Mouse (Mus musculus) midbrain, embryonic 14.5 days (tissue): Measurements from ENCODE around the gene Mad2l1bp. TPM values are rescaled to one million over a fixed set of nuclear protein-coding genes. Genes with fewer than 3 reads are reported as not detected.

Experiments
- ATAC-seq: fragments of 200-750 bp; cut with Nextera tagmentation; 2 replicates; pipeline ENCODE4 v1.8.0; 2017; ENCODE audit warnings: moderate number of reproducible peaks, moderate library complexity; ENCODE audit not compliant: low FRiP score, low TSS enrichment
- DNase-seq: peaks from one replicate; pipeline ENCODE4 v3.0.0-alpha.2; 2015
- H3K27ac ChIP-seq: fragments of 300-500 bp; sonication (generic); replicated peaks from 2 replicates; pipeline ENCODE4 v1.5.1; 2014; ENCODE audit warnings: mild to moderate bottlenecking, low read depth, low read length, moderate library complexity
- H3K27me3 ChIP-seq: fragments of 300-500 bp; sonication (generic); 2 replicates; pipeline ENCODE4 v1.6.1; 2014; ENCODE audit warnings: low read length, control low read depth, mixed read lengths; ENCODE audit not compliant: control insufficient read depth, insufficient read depth
- H3K36me3 ChIP-seq: fragments of 300-500 bp; sonication (generic); 2 replicates; pipeline ENCODE4 v1.6.1; 2014; ENCODE audit warnings: low read length, control low read depth; ENCODE audit not compliant: control insufficient read depth, insufficient read depth
- H3K4me1 ChIP-seq: fragments of 300-500 bp; sonication (generic); 2 replicates; pipeline ENCODE4 v1.6.1; 2014; ENCODE audit warnings: mild to moderate bottlenecking, antibody characterized with exemption, low read length, control low read depth; ENCODE audit not compliant: control insufficient read depth, insufficient read depth
- H3K4me2 ChIP-seq: fragments of 300-500 bp; sonication (generic); 2 replicates; pipeline ENCODE4 v1.6.1; 2014; ENCODE audit warnings: mild to moderate bottlenecking, low read length, moderate library complexity
- H3K4me3 ChIP-seq: fragments of 300-500 bp; sonication (generic); replicated peaks from 2 replicates; pipeline ENCODE4 v1.5.1; 2014; ENCODE audit warnings: low read depth, low read length
- H3K9ac ChIP-seq: fragments of 300-500 bp; sonication (generic); replicated peaks from 2 replicates; pipeline ENCODE4 v1.6.1; 2014; ENCODE audit warnings: mild to moderate bottlenecking, low read length, moderate library complexity
- H3K9me3 ChIP-seq: fragments of 300-500 bp; sonication (generic); 2 replicates; pipeline ENCODE4 v1.6.1; 2016; ENCODE audit warnings: low read length, control low read depth, mixed read lengths; ENCODE audit not compliant: control insufficient read depth
- WGBS: fragments of 180-500 bp; shearing (Covaris S2); extraction: QIAGEN DNeasy Blood & Tissue Kit; methylation state at CpG from one replicate; pipeline ENCODE4 v1.1.7; 2014; 5-methylcytosine and 5-hydroxymethylcytosine counted together
- polyA plus RNA-seq: library from polyadenylated mRNA; unstranded; fragments of >200 nt; fragmentation: Nextera tagmentation; extraction: Ambion mirVana; gene quantifications from 2 replicates; pipeline ENCODE4 v1.2.1, GENCODE M21; 2014

The Mad2l1bp gene
- polyA plus RNA-seq, 1 experiment from 2014 or later, result 22.4 TPM

- Histone ChIP-seq H3K4me1 (0 out of 2 replicates have a peak, but pooled peaks cover 3% of the 10 kb centered on the region), H3K4me2 (no peak overlapping the region), H3K27ac (no peak overlapping the region), H3K9me3 (no peaks in the 10 kb centered on the region), H3K4me3 (no peak overlapping the region), H3K36me3 (peaks cover 73% of the 10 kb centered on the region), H3K9ac (no peak overlapping the region), H3K27me3 (no peaks in the 10 kb centered on the region)
- DNase-seq, result no peak
- no peak for ATAC-seq
- WGBS, result 98% methylated on average over 4 of the region's 4 CpGs
These were observed 30.1 kb downstream of the Mad2l1bp start for GRCm38 (mm10) chr17:46123285-46123684.

DNA sequence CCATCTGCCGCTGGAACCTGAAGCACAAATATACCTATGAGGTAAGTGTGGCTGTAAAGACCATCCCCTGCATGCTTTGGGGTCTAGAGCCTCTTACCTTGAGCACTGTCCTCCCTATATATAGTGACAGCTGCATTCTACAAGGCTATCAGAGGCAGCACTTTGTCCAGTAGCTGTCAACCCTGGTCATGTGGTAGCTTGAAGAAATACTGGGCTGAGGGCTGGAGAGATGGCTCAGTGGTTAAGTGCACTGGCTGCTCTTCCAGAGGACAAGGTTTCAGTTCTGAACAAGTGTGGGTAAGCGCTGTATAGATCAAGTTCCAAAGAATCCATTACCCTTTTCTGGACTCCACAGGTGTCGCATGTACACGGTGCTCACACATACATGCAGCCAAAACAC, 30.6 kb downstream of the Mad2l1bp start:
- H3K27ac ChIP-seq, result no peak overlapping the region
- DNase-seq (no peak), ATAC-seq (no peak)
- WGBS, result over 99% methylated on average over 4 of the region's 4 CpGs
- H3K9me3 ChIP-seq, result no peaks in the 10 kb centered on the region
- H3K27me3 ChIP-seq, result no peaks in the 10 kb centered on the region
- no peak overlapping the region for H3K4me3 ChIP-seq
- 0 out of 2 replicates have a peak, but pooled peaks cover 3% of the 10 kb centered on the region for H3K4me1 ChIP-seq
- no peak overlapping the region for H3K9ac ChIP-seq
- H3K36me3 ChIP-seq, result peaks cover 73% of the 10 kb centered on the region
- no peak overlapping the region for H3K4me2 ChIP-seq

DNA sequence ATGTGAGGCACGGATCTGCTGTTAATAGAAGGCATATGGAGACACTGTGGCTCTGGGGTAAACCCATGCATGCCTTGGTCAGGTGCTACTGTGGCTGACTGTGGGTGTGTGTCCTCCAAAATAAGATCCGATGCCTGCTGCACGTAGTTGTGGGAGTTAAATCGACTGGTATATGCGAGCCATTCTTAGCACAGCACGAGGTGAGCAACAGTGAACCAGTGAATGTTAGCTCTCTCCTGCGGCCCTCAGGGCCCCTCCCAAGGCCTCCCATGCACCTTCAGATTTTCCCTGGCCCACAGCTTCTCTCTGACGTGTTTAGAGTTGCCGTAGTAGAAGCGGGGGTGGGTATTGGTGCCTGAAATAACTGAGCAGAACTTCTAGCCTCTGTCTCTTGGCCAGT, 33.7 kb downstream of the Mad2l1bp start:
- H3K9ac ChIP-seq, result no peak overlapping the region
- no peak for DNase-seq
- H3K27me3 ChIP-seq, result no peaks in the 10 kb centered on the region
- 88% methylated on average over 10 of the region's 10 CpGs for WGBS
- H3K9me3 ChIP-seq, result no peaks in the 10 kb centered on the region
- no peak overlapping the region for H3K27ac ChIP-seq
- peaks cover 44% of the 10 kb centered on the region for H3K36me3 ChIP-seq
- no peak overlapping the region for H3K4me3 ChIP-seq
- no peak overlapping the region for H3K4me2 ChIP-seq
- 0 out of 2 replicates have a peak, but pooled peaks cover 3% of the 10 kb centered on the region for H3K4me1 ChIP-seq
- no peak for ATAC-seq

GRCm38 (mm10) chr17:46118423-46118850, 34.9 kb downstream of the Mad2l1bp start:
- 61% methylated on average over 4 of the region's 4 CpGs for WGBS
- H3K9ac ChIP-seq, result no peak overlapping the region
- no peak for ATAC-seq
- peaks cover 32% of the 10 kb centered on the region for H3K36me3 ChIP-seq
- H3K27ac ChIP-seq, result no peak overlapping the region
- 0 out of 2 replicates have a peak, but pooled peaks cover 3% of the 10 kb centered on the region for H3K4me1 ChIP-seq
- no peaks in the 10 kb centered on the region for H3K27me3 ChIP-seq
- no peak overlapping the region for H3K4me2 ChIP-seq
- DNase-seq, result peak; percentile 32
- H3K9me3 ChIP-seq, result no peaks in the 10 kb centered on the region
- no peak overlapping the region for H3K4me3 ChIP-seq

- Histone ChIP-seq H3K27ac (no peak overlapping the region), H3K9ac (no peak overlapping the region), H3K4me3 (no peak overlapping the region), H3K4me2 (no peak overlapping the region), H3K9me3 (no peaks in the 10 kb centered on the region), H3K27me3 (no peaks in the 10 kb centered on the region), H3K4me1 (0 out of 2 replicates have a peak, but pooled peaks cover 3% of the 10 kb centered on the region), H3K36me3 (peaks cover 26% of the 10 kb centered on the region)
- DNase-seq (no peak), ATAC-seq (no peak)
- 90% methylated on average over 13 of the region's 13 CpGs for WGBS
These were observed 35.5 kb downstream of the Mad2l1bp start for GRCm38 (mm10) chr17:46117623-46118422.

- no peak overlapping the region for H3K9ac ChIP-seq
- H3K27ac ChIP-seq, result no peak overlapping the region
- no peaks in the 10 kb centered on the region for H3K9me3 ChIP-seq
- no peaks in the 10 kb centered on the region for H3K27me3 ChIP-seq
- no peak for DNase-seq
- no peak overlapping the region for H3K4me3 ChIP-seq
- H3K4me2 ChIP-seq, result no peak overlapping the region
- WGBS, result 90% methylated on average over 3 of the region's 3 CpGs
- H3K36me3 ChIP-seq, result peaks cover 16% of the 10 kb centered on the region
- 0 out of 2 replicates have a peak, but pooled peaks cover 3% of the 10 kb centered on the region for H3K4me1 ChIP-seq
- no peak for ATAC-seq
These were observed 36.5 kb downstream of the Mad2l1bp start for GRCm38 (mm10) chr17:46116881-46117280.

- Histone ChIP-seq H3K36me3 (peaks cover 13% of the 10 kb centered on the region), H3K9me3 (no peaks in the 10 kb centered on the region), H3K4me3 (no peak overlapping the region), H3K9ac (no peak overlapping the region), H3K4me2 (no peak overlapping the region), H3K4me1 (peaks cover 8% of the 10 kb centered on the region), H3K27ac (no peak overlapping the region), H3K27me3 (no peaks in the 10 kb centered on the region)
- no peak for ATAC-seq
- no peak for DNase-seq
- WGBS, result 93% methylated on average over 11 of the region's 11 CpGs
These were observed 37.2 kb downstream of the Mad2l1bp start for GRCm38 (mm10) chr17:46116138-46116537.

- ATAC-seq, result no peak
- 79% methylated on average over 2 of the region's 2 CpGs for WGBS
- no peak overlapping the region for H3K27ac ChIP-seq
- no peaks in the 10 kb centered on the region for H3K9me3 ChIP-seq
- no peak overlapping the region for H3K4me2 ChIP-seq
- H3K27me3 ChIP-seq, result no peaks in the 10 kb centered on the region
- H3K4me3 ChIP-seq, result no peak overlapping the region
- peaks cover 12% of the 10 kb centered on the region for H3K36me3 ChIP-seq
- no peak overlapping the region for H3K9ac ChIP-seq
- H3K4me1 ChIP-seq, result peaks cover 8% of the 10 kb centered on the region
- no peak for DNase-seq
These were observed 37.9 kb downstream of the Mad2l1bp start for GRCm38 (mm10) chr17:46115489-46115888.
